Mouse (Mus musculus): ENCODE measurements around the gene Celf1.

GRCm38 (mm10) chr2:91058435-91058834 is 118.3 kb downstream of the Celf1 start:
- no peak for TF ChIP-seq GATA1 (IDR thresholded peaks at IDR 0.05; ENCODE audit: borderline replicate concordance, low read length)
- no peak for TF ChIP-seq FLI1 (IDR thresholded peaks at IDR 0.05; ENCODE audit: low read length)

All from megakaryocyte, embryonic 14.5 days (primary cell).